Mouse (Mus musculus) induced T-regulatory cell, adult 2 months (primary cell): ENCODE measurements around the gene Jund.

Experiments
- DNase-seq: peaks from one replicate; pipeline ENCODE4 v3.0.0-alpha.2; 2012; ENCODE audit warnings: low read depth

Gene Jund

DNA sequence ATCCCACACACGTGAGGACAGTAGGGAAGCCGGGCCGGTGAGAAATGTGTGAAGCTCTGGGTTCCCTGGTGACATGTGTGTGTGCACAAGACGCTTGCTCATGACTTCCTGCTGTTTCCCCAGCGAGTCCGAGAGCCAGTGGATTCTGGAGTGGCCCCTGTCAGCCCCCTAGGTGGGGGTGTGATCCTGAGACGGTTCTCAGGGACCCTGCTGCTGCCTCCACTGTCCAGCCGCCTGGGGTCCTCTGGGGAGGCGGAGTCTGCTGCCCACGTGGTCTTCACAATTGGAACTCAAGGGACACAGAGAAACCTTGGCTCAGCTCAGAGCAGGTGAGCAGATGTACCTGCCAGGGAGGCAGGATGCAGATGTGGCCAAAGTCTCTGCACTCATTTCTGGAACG is 28.0 kb downstream of the Jund start:
- no peak for DNase-seq

DNA sequence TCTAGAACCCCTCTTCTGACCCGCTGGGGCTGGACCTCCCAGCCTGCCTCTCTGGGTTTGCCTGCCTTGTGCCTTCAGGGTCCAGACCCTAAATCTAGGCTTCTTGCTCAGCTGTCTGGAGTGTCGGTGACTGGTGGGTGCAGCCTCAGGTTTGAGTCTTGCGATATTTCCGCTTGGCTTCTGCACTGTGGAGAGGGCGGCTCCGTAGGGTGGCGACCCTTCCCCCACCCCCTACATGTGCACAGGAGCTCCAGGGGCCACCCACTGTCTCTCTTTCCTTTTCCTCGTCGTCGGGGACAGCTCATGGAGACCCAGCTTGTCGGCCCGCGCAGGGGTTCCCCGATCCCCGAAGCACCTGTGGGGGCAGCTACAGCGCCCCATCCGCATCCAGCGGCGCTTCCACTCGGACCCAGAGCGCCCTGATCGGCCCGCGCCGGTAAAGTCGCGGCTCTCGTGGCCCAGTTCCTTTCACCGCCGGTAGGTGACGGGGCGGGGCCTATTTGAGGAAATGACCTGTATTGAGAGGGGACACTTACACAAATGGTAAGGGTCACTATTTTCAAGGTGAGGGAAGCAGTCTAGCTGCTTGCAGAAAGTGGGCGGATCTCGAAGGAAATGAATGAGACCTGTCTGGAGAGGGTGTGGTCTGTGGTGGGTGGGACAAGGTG is 31.2 kb downstream of the Jund start:
- peak; percentile 78 for DNase-seq

DNA sequence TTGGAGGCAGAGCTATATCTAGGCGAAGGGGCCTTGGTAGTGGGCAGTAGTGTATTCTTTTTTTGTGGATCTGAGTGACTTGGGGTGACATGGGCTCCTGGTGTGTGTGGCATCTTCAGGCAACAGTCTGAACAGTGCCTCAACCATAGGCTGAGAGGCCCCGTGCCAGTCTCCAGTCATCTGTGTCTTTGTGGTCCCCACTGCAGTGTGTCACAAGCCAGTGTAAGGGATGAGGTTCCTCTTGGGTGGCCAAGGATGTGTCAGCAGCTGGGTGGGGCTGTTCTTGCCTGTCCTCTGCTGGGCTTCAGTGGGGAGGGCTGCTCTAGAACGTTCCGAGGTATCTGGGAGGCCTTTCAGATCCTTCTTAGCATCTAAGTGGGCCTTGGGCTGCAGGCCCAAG is 32.2 kb downstream of the Jund start:
- no peak for DNase-seq

DNA sequence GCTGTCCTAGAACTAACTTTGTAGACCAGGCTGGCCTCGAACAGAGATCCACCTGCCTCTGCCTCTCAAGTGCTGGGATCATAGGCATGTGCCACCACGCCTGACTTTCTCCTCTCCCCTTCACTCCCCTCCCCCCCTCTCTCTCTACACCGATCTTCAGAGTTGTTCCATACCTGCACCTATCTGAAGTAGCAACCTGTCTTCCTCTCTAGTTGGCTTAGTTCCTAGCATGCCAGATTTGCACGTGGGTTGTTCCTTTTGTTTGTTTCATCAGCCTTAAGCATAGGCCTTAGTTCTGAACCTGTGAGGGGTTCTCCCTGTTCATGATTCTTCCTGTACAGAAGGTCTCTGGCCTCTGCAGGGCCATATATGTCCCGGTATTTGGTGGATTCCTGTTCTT is 39.0 kb downstream of the Jund start:
- no peak for DNase-seq

DNA sequence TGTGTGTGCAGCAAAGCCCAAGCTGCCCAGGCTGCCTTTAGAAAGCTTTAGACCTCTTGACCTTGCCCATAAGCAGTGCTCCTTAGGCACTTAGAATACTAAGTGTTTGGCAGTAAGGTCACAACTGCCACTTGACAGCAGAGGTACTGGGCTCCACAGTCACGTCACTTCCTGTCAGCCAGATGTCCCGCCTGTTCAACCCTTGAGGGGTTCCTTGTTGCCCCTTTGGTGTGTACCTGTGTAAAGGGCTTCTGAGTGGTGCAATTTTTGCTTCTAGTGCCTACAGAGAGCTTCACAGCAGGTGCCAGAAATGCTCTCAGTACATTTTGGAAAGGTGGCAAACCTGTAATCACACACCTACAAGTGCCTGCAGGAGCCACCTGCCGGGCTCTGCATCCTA is 39.5 kb downstream of the Jund start:
- DNase-seq = no peak

DNA sequence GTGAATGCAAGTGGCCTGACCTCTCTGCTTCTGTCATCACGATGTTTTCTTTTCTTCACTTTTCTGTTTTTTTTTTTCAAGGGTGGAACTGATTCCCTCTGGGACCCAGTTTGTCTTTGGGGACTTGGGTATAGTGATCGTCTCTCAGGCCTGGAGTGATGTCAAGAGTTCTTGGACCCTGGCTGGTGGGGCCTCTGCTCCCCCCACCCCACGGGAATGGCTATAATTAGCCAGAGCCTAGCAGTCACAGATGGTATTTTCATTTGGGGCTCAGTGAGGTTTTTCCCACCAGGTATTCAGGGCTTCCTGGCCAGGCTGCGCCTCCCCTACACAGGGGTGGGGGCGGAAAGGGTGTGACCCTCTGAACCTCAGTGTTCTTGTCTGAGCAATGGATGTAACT is 42.9 kb downstream of the Jund start:
- no peak for DNase-seq

DNA sequence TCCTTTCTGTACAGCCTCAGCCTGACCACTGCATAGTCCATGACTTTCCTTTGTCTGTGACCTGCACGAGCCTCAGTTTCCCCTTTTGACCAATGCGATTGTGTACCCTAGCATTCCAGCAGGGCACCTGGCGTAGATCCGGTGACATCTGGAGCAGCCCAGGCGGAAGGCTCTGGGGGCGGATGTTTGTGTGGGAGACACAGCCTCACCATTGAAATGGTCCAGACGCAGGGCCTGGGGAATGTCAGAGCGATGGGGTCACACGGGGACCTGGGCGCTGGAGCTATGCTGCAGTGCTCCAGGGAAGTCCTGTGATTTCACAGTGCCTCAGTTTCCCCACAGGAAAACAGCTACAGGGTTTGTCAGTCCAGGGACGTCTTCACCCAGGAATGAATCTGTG is 43.4 kb downstream of the Jund start:
- no peak for DNase-seq

DNA sequence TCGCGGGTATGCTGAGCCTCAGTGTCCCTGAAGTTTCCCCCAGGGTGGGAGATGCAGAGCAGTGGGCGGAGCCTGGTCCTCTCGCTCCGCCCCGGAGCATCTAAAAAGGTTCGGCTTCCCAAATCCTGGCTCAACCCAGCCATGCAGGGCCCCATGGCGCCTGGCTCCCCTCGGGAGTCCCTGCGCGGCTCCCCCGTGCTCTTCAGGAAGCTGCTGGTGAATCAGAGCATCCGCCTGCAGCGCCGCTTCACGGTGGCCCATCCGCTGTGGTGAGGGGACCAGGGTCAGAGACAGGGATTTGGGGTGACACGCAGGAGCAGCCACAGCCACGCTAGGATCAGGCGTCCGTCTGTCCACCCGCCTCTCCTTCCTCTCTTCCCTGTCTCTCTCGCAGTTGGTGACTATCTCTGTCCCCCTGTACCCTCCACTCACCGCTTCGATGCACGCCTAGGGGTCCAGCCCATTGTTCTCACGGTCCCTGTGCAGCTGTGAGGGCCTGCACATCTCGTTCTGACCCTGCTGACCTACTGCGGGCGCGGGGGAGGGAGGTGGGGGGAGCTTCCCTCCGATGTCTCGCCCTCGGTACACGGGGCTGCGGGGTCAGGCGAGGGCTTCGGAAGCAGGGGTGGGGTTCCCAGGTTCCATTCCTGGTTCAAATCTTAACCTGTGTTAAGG is 44.4 kb downstream of the Jund start:
- DNase-seq = peak; percentile 53

DNA sequence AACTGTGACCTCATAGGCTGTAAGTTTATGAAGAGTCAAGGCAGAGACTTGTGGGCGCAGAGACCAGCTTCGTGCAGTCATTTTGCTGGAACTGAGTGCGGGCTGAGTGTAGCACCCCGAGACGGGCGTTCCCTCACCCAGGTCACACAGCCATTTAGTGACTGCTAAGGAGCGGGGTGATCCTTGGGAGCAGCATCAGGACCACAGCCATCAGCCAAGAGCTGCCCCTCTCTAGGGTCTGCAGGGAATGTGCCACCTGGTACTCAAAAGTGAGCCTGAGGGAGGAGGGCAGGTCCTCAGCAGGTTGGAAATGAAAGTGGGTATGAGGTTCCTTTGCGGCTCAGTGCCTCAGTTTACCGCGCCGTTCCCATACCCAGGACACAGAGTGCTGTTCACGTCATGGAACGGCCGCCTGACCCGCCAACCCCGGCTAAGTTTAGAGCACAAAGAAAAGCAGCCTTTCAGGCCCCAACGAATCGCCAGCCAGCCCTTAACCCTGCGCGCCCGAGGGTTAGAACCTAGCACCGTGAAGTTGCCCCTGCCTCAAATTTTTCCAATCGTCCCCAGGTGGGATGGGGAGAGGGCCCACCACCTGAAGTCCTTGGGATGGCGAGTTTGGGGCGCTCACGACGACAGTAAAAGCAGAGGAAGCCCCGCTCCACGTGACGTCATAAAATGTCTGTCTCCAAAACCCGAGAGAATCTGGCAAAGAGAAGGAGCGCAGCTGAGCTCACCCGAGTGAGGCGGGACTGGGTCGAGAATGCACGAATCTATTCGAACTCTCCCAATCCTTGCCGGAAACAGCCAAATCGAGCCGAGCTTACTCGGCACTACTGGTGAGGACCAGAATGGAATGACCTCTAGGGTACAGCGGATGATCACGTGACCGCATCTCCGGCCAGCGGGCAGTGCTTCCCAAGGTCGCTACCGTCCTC is 45.2 kb downstream of the Jund start:
- DNase-seq = peak; percentile 71

DNA sequence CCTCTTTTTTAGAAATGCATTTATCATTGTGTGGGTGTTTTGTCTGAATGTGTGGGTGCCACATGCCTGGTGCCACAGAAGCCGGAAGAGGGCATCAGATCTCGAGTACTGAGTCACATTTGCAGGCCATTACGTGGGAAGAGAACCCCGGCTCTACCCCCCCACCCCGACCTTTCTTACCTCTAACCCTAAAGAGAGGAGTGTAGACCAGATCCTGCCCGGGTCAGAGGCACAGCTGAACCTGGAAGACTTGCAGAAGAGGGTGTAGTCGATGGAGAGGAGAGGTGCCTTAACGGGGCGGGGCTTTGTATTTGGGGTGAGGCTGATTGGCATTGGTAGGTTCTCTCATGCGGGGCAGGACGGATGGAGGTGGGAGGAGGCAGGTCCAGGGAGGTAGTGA is 46.1 kb downstream of the Jund start:
- DNase-seq = peak; percentile 75

DNA sequence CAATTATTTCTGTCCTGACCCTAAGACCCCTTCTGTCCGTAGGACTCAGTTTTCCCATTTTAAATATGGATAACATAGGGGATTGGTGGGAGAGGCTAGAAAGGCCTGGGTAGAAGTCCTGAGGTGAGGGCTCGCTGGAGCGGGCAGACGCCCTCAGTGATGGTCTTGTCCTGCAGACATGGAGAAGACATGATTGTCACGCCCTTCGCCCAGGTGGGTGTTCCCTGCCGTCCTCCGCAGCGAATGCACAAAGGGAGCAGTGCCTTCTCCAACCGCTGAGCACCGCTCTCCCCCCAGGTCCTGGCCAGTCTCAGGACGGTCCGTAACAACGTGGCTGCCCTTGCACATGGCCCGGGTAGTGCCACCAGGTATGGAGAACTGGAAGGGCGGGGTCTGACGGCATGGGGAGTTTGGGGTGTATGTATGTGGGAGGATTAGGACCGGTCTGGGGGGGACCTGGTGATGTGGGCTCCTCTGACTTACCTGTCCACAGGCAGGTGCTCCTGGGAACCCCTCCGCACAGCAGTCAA is 47.0 kb downstream of the Jund start:
- DNase-seq = no peak

DNA sequence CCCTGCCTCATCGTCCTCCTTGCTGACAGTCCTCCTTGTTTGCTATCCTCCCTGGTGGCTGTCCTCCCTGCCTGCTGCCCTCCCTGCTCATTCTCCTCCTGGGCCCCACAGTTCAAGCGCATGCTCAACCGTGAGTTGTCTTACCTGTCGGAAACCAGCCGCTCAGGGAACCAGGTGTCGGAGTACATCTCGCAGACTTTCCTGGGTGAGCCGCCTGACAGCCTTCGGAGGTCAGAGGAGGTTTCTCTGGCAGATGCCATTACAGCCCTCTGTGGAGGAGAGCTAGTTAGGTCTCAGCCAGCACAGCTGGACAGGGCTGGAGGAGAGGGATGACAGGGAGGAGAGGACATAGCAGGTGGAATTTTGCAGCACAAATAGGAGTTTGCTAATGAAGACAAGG is 47.9 kb downstream of the Jund start:
- no peak for DNase-seq

DNA sequence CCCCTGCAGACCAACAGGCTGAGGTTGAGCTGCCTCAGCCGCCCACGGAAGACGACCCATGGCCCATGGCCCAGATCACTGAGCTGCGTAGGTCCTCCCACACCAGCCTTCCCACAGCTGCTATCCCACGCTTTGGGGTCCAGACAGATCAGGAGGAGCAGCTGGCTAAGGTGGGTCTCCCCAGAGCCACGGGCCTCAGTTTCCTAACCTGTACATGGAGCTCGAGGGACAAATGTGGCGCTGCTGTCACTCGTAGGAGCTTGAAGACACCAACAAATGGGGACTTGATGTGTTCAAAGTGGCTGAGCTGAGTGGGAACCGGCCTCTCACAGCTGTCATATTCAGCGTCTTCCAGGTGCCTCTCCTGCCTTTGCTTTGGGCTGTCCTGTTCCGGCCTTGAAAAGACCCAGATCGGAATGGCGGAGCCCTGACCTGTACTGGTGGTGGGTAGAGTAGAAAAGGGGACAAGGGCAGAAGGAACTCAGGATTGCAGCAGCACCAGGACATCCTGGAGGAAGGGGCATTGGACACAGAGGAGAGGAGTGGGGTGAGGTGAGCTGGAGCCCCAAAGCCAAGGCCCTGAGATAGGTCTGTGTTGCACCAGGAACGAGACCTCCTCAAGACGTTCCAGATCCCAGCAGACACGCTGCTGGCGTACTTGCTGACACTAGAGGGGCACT is 48.6 kb downstream of the Jund start:
- no peak for DNase-seq

DNA sequence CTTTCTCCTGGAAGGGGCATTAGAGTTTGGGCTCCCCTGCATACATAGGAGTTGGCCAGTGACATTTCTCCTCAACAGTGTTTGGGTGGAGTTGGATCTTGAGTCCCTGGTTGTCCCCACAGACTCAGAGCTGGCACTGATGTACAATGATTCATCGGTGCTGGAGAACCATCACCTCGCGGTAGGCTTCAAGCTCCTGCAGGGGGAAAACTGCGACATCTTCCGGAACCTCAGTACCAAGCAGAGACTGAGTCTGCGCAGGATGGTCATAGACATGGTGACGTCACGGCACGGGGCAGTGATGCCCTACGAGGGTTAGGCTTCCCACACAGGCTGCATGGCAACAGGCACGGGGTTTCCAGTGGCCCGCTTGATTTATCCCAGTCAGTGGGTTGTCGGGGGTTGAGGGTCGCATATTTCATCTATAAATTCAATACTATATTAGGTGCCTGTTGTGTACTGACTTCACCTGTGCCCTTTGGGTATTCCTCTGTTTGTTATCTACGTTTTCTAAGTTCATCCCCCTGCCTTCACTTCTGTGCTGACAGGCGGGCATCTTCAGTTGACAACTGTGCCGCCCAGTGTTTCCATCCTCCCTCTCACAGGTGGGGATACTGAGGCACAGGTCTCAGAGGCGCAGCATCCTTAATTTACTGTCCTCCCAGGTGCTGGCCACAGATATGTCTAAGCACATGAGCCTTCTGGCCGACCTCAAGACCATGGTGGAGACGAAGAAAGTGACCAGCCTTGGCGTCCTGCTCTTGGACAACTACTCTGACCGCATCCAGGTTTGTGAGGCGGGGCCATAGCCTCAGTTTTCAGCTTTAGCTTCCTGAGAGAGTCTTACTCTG is 49.7 kb downstream of the Jund start:
- DNase-seq = no peak

DNA sequence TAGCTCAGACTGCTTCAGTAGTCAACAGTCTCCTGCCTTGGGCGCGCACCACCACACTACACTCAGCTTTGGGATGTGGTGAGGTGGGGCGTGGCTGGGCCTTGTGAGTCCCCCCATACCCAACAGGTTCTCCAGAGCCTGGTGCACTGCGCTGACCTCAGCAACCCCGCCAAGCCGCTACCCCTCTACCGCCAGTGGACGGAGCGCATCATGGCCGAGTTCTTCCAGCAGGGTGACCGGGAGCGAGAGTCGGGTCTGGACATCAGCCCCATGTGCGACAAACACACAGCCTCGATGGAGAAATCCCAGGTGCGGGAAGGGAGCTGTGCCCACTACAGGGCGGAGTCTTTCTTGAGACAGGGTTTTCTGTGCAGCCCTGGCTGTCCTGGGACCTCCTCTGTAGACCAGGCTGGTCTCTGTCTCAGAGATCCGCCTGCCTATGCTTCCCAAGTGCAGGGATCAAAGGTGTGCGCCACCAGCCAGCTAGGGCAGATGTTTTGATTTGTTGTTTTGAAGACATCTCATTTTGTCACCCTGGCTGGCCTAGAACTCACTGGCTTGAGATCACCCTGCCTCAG is 50.4 kb downstream of the Jund start:
- no peak for DNase-seq
